Mouse (Mus musculus): ENCODE data around the gene Lrrc7.

The Lrrc7 gene

DNA sequence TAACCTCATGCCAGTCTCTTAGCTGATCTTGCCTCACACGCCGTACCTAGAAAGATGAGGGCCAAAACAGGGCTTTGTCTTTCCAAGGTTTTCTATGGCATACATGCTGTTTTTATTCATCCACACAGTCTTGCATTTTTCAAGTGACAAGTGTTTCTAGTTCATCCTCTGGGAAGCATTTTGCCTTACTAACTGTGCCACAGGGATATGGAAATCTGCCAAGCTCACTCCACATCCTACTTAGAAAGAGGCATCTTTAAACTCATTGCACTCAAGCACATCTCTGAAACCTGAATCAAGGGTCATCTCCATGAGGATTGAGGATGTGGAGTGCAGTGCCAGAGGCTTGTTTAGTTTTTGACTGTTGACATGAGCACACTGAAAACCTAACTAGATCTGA is 199.9 kb downstream of the Lrrc7 start:
- CTCF ChIA-PET = no interaction called here

DNA sequence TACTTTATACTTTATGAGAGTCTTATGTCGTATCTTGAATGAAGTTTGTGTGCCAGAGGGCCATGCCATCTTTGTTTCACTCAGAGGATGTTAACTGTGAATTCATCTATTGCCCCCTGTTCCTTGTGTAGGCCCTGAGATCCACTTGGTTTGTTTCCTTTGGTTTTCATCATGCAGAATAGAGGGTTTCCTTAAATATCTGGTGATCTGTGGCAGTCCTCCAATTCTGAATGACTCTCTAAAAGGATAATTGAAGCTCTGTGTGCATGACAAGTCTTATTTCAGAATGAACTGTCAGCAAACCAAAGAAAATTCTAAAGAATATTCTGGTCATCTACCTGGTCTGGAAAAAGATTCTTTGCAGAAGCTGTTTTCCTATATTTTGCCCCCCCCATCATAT is 205.3 kb downstream of the Lrrc7 start:
- CTCF ChIA-PET = no interaction called here

DNA sequence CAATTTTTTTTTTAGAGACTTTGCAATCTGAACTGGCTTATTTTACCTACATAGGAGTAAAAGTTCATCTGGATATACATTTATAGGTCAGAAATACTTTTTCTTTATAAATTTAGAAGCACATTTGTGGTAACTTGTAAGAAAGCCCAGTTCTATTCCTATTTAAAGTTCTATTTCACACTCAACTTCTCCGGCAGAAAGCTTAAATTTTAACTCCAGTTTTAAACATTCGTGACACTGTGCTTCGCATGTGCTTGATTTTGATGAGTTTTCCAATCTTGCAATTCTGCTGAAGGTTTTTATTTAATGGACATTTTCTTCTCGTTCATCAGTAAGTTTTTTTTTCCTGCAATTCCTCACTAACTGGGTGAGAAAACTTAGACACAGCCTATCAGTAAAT is 205.8 kb downstream of the Lrrc7 start:
- CTCF ChIA-PET = no interaction called here

DNA sequence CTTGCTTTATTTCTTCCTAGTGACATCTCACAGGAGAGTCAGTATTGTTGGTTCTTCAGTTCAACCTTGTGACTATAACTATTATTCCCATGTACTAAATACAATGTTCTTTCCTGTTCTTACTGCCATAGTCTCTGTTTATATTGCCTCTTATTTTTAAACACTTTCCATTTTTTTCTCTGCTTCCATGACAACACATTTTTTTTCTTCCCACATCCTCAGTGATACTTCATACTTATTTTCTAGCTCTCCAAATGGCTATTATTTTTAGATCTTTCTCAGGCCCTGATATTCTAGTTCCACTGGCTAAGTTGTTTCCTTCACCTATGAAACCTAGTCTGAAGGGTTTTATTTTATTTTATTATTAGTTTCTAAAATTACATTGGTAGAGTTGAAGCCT is 221.2 kb downstream of the Lrrc7 start:
- CTCF ChIA-PET = no interaction called here

DNA sequence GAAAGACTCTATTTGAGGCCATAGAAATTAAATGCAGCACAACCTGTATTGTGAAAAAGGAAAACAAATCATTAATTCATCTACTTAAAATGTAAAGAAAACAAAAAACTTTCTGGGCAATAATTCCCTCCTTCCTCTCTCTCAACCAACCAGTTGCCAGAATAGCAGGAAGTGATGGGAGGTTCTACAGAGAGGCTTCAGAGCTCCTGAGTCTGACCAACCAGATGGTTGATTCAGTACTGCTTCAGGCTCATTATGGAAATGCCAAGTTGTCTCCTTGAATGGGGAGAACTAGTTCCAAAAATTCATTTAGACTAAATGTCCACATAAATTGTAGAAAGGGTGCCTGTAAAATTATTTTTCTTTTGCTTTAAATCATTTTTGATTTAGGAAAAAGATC is 231.9 kb downstream of the Lrrc7 start:
- CTCF ChIA-PET = no interaction called here

DNA sequence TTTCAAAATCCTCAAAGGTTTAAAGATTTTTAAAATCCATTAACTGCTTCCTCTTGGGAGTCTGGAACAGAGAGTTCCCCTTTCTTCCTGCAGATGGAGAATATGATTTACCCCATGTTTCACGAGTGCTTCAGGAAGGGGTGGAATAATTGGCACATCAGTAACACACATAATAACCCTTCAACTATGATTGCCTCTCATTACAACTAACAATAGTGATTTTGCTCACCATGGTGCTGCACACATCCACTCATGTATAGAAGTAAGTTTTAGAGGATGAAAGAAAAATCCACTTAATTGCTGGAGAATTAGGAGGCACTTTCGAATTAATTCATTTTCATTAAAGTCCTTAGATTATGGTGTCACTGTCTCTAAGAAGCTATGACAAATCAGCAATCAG is 251.6 kb downstream of the Lrrc7 start:
- CTCF ChIA-PET = no interaction called here

DNA sequence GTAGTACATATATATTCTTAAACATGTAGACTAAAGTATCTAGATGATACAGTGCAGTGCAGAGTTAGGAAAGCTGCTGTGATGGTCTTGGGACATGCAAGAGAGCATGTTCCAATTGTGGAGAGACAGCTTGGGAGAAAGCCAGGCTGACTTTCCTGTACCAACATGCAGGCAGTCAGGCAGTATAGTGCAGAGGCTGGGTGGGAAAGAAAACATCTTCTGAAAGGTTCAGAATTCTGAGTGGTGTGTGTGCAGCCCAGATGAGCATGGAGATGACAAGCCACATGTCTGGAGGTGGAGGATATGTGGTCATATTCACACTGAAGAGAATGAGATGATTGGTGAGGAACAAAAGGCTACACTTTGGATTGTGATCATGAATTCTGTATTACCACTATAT is 254.6 kb downstream of the Lrrc7 start:
- CTCF ChIA-PET = no interaction called here

DNA sequence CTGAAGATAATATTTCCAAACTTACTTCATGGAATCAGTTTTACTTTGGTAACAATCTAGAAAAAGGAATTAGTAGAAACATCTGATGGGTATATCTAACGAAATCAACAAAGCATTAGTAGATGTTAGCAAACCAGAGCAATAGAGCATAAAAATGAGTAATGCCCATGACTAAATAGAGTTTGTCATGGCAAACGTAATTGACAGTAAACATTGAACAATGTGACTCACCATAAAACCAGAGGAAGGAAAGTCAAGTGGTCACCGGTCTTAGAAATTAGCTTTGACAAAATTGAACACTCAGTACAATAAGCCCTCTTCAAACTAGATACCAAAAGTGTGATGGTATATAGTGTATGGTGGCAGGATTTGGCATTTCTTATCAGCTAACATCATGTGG is 263.3 kb downstream of the Lrrc7 start:
- CTCF ChIA-PET = no interaction called here

DNA sequence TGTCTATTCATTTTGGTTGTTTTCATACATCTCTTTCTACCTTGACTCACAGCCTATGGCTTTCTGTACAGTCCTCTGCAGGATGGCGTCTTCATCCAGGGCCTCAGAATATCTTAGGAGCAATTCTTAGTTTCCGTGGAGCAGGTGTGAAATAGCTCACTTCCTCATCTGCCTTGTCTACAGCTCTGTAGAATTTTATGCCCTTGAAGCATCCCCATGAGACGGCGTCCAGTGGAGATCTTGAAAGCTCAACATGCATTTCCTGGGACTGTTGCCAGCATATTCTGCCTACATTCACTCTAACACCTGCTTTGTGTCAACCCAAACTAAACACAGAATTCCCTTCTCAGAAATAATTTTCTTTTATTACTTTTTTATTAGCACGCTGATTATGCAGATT is 267.0 kb downstream of the Lrrc7 start:
- CTCF ChIA-PET = no interaction called here

DNA sequence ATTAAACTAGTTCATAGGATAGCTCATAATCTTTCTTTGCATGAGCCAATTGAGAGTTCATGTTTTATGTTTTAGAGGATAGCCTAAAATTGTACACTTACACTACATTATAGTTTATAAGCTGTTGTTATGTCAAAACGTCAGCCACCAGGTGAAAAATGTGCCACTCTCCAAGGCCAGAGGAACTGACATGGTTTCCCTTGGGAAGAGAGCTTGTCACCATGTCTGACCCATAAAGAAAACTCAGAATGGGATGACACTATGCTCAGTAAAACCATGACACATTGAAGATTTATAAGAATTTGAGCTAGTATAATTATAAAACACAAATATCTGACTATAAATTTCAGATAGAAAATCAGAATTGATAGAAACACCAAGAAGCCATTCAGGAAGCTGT is 277.6 kb downstream of the Lrrc7 start:
- CTCF ChIA-PET = no interaction called here

DNA sequence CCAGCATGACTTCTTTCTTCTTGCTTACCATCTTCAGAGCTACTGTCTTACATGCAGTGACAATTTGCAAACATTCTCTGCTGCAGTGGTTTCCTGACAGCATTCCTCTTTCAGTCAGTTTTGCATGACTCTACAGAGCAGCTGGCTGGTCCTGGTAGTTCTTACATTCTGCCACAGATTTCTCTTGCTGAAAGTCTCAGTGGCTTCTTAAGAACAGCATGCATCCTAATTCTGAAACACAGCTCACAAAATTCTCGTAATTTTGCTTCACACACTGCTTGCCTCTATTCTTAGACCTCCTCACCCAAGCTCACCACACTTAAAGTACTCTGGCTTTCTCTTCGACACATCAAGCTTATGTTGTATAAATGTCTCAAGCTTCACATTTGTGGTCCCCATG is 283.4 kb downstream of the Lrrc7 start:
- CTCF ChIA-PET = interaction anchor here (0.5 kb wide), 1 partner anchor 151 kb away, joined by 3 read pairs; no protein-coding TSS in a partner anchor

DNA sequence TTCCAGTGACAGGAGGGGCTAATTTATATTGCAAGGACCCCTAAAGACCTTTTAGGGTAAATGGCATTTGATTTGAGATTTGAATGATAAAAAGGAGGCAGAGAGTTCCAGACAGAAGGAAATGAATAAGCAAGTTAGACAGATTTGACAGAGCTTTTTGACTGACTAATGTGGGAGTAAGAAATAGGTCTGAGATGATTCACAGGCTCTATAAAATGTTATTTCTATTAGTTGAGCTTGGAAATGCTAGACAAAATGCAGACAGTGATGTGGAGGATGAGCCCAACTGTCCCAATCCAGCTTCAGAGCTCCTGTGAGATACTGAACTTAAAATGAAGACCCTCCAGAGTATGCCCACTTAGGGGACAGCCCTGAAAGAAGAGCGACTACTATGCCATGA is 289.3 kb downstream of the Lrrc7 start:
- CTCF ChIA-PET = no interaction called here

DNA sequence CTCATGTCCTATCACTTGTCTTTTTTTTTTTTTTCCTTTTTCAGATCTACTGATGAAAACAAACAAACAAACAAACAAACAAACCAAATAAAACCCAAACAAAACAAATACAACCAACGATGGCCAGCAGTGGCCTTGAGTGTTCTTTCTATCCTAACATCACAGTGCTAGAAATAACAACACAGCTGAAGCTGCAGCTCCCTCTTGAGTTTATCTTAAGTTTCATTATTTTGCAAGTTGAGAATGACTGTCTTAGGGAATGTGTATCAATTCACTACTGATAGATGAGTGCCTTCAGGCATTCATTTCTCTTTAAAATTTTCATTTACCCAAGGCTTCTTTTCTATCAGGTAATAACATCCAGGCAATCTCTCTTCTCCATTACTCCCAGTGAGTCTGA is 291.1 kb downstream of the Lrrc7 start:
- CTCF ChIA-PET = no interaction called here

DNA sequence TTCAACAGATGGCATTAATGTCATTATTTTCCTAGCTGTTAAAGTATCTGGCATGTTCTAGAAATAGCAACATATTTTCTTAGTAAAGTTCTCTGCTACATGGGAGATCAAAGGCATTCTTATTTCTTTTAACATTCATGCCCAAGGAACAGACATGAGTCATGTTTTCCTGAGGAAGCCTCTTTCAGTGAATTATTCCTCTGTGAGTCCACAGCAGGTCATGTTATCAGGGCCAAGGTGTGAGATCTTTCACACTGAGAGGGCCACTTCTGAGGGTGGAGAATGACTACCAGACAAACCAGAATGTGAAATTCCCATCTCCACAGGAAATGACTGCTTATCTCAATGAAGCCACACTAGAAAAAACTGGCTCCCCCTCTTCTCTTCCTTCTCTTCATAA is 309.4 kb downstream of the Lrrc7 start:
- CTCF ChIA-PET = no interaction called here

DNA sequence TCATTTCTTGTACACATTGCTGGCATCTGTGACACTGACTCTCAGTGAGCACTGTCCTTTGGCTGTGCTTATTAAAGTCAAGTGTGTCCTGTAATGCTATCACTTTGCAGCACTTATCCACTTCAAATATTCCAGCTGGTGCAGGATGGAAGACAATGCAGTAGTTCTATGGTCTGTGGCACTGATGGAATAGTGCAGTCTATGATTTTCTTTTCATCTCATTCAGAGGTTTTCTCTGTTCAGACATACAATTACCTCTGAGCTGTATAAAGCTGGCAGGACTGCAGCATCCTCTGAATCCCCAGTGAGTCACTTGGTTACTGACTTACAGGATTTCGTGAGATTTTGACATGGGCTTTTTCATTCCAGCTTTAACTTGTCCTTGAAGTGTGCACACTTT is 314.3 kb downstream of the Lrrc7 start:
- CTCF ChIA-PET = no interaction called here

DNA sequence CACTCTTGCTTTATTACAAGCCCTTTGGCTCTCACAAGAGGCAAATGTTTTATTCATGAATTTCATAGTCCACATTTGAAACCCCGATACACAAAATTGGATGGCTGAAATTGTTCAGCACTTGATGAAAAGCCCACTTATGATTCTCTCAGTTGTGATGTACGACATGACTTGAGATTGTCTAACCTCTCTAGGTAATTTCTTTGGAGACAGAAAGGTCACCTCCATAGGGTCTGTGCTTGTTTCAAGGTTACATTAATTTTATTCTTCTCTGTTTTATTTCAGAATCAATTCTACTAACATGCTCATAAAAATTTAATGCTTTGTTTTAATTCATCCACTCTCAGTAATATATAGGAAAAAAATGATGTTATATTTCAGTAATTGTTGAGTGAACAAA is 351.4 kb downstream of the Lrrc7 start:
- CTCF ChIA-PET = interaction anchor here (0.7 kb wide), 1 partner anchor 926 kb away, joined by 3 read pairs; no protein-coding TSS in a partner anchor

DNA sequence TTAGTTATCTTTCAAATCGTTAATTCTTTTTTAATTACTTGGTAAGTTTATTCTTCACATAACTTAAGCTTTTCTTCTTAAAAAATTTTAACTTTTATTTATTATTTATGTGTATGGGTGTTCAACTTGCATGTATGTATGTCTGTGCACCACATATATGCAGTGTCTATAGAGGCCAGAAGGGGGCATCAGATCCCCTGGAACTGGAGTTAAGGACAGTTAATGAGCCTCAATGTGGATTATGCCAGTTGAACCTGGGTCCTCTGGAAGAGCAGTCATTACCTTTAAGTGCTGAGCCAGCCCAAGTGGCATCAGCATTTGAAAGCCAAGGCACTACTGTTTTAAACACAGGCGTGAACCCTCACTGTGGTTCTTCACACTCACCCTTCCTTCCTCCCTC is 352.0 kb downstream of the Lrrc7 start:
- CTCF ChIA-PET = no interaction called here

DNA sequence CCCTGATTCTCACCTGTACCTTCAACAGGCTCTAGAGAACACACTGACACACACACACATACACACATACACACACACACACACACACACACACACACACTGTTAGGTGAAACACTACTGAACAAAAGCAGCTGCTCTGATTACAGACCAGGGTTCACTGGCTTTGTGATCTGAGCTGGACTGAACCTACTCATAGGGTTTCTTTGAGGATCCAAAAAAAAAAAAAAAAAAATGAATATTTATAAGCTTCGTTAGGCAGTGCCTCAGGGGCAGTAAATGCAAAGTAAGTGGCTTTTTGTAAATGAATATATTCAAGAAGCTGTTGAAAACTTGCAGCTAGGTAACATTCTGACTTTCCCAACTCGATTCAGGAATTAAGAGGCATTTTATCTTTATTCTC is 354.2 kb downstream of the Lrrc7 start:
- CTCF ChIA-PET = no interaction called here

DNA sequence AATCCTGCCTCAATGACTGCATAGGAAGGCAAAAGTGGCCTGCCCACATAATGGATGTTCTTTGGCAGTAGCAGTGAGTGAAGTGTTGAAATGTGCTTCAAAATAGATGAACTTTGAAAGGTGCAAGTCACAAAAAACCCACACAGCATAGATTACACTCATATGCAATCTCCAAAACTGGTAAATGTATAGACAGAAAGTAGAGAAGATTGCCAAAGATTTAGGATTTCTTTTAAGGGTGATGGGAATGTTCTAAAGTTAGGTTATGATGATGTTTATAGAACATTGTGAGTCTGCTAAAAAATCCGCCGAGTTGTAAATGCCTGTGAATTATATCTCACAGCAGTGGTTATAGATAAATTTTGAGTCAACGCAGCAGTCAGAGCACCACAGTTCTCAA is 359.2 kb downstream of the Lrrc7 start:
- CTCF ChIA-PET = no interaction called here

DNA sequence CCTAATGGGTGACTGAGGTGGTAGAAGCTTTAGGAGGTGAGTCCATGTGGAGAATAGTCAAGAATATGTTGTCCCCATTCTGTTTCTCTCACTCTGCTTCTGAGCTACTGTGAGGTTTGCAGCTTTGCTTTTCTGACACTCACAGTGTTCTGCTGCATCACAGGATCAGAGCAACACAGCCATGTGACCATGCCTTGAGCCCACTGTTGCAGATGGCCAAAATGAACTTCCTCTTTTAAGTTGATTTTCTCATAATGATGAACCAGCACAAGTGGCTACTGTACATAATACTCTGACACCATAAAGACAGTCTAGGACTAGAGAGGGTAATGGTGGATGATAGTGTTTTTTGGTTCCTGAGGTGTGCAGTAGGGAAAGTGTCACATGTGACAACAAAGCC is 366.6 kb downstream of the Lrrc7 start:
- CTCF ChIA-PET = no interaction called here

DNA sequence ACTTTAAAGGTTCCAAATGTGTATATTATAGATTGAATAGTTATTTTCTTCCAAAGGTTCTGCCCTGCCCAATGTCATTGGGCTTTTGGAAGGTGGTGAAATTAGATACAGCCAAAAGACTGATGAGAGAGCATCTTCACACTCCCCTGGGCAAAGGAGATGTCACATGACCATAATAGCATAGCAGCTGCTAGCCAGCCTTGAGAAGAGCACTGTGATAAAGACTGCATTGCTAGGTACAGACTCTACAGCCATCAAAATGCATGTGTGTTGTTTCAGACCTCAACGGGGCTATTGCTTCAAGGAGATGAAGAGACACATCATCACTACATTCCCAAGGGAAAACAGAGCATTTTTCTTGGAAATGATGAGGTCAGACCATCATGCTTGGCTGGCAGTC is 368.8 kb downstream of the Lrrc7 start:
- CTCF ChIA-PET = no interaction called here

DNA sequence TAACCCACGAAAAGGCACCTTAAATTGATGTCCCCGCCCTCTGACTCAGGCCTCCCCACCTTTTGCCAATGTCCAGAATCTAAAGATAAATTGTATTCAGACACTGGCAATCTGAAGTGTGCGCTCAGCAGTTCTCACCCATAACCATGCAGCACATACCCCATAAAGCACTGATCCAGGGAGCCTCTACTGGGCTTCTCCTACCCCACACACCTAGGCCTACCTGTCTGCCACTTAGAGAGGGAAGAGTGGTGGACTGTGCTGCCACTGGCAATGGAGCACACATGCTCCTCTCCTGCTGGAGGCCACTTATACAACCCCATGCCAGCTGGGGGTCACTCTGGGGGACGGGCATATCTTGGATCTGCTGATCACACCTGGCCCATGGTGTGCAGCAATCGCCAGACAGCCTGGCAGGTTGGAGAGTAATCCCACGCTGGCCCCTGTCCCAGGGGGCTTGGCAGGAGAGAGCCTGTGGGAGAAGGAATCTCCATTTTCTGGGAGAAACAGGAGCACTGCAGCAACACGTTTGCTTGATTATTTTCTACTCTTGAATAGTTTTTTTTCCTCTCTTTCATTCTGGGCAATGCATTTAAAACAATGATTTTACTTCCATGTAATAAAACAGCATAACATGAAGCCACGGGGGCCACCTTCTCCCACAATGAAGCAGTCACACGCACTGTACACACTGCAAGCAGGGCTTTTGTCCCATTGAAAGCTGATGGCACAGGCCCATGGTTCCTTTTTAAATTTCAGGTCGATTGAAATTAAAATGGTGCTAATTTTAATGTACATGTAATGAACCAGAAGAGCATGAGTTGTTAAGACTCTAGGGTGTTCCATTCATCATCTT is 386.9 kb downstream of the Lrrc7 start:
- CTCF ChIA-PET = no interaction called here

DNA sequence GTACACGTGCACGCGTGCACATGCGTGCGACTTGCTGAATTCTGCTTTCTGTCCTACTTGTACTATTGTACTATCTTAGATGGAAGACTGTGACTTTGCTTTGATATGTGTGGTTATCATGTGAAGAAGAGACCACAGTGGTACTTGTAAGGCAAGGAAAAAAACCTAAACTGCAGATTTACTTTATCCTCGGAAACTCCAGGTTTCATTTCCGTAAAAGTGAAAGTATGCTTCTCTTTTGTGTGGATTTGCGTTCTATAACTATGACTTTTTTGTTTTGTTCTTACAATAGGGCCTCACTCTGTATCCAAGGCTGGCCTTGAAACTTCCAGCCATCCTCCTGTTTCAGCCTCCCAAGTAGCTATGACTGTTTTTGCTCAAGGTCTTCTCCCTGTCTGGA is 392.8 kb downstream of the Lrrc7 start:
- CTCF ChIA-PET = no interaction called here

DNA sequence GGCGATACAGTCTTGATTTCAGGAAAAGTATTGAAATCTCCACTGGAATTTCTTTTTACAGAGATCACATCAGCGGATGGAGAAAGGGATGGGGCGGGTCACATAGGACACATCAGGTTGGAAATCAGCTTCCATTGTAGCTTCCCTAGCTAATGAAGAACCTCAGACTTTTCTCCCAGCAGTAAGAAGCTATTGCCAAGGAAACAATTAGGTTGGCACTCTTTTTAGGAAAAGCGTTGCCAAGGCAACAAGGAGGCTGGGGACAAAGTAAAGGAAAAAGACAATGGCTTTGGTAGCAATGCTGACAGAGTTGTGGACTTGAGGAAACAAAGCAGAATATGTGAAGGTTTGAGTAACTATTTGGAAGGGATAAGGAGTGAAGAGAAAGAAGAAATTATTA is 393.6 kb downstream of the Lrrc7 start:
- CTCF ChIA-PET = no interaction called here

DNA sequence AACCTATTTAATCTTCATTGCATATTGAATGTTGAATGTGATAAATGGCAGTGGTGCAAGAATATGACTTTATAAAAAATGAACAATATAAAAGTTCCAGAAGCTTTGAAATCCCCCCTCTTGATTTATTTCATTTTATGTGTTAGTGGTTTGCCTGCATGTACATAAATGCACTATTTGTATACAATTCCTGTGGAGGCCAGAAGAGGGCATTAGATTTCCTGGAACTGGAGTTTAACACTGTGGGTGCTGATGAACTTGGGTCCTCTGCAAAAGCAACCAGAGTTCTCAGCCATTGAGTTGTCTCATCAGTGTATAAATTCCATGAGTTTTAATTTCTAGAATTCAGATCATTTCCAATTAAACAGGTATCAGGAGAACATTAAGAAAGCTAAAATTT is 397.0 kb downstream of the Lrrc7 start:
- CTCF ChIA-PET = no interaction called here

Measured in spleen, embryonic (tissue).